In the genomic region with DNA sequence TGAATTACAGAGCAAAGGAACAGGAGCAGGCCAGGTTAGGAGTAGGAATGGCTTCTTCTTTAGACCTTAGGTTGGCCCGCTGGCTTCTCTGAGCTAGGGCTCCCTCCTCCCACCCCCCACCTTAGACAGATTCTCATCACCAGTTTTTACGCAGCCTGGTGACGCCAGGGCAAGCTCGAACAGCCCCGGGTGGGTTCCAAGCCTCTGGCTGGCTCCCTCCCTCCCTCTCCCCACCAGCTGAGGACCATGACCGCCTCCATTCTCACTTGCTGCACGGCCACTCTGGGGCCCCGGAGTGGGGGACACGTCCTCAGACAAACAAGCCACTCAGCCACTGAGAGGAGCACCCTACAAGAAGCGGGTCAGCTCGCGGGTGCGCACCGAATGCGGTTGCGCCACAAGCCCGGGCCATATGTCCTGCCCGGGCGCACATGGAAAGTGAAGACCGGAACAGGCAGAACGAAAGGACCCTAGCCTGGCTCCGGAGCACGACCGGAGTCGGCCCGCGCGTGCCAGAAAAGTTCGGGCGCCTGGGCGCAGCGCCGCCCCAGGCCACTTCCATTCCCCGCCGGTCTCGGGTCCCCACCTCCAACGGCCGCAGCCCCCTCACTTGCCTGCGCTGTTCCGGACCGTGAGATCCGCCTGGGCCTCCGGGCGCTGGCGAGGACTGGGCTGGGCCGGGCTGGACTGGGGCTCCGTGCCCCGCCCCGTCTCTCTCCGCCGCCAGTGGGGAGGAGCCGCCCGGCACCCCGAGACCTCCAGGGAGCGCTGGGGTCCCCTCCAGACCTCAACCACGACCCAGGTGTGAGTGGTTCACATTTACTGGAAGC, we compare ENCODE assay signal across 8 mouse cellular contexts. TPM values are rescaled to one million over a fixed set of nuclear protein-coding genes. Genes with fewer than 3 reads are reported as not detected.
DNase-seq lines count a peak whose midpoint lies in the region; ATAC-seq and TF ChIP-seq lines count a peak whose summit lies in the region.

No protein-coding gene starts in this region.

- ATAC-seq in intestine, embryonic 16.5 days, result peak; percentile 87
- ATAC-seq in midbrain, embryonic 16.5 days, result peak; percentile 81

- peak; percentile 89 for DNase-seq in 3134 (ENCODE audit: extremely low read depth, insufficient read length, low spot score)
- DNase-seq in adrenal gland, adult 18-20 months (ENCODE audit: low spot score in 2 of 2), result peak; percentile 85 to 86
- DNase-seq in embryo, embryonic 11 days, result peak; percentile 75
- DNase-seq in heart, adult 11 months, result peak; percentile 99
- peak; percentile 49 for DNase-seq in liver, adult 2 months (ENCODE audit: extremely low read depth, low read depth, low spot score)
- peak; percentile 65 to 85 for DNase-seq in spleen, postnatal 4 days (ENCODE audit: low spot score in 2 of 2)

- H3K9me3 ChIP-seq in intestine, embryonic 16.5 days (ENCODE audit: control insufficient read depth, low read length), result no peaks in the 10 kb centered on the region
- H3K9me3 ChIP-seq in midbrain, embryonic 16.5 days (replicated peaks; ENCODE audit: control insufficient read depth, low read length, poor library complexity, severe bottlenecking), result no peaks in the 10 kb centered on the region

- peaks cover 53% of the 10 kb centered on the region for H3K4me1 ChIP-seq in intestine, embryonic 16.5 days (ENCODE audit: control insufficient read depth, insufficient read depth, low read length)
- peaks cover 24% of the 10 kb centered on the region for H3K4me1 ChIP-seq in liver, adult 2 months (ENCODE audit: control insufficient read depth, insufficient read depth, low read length)
- H3K4me1 ChIP-seq in midbrain, embryonic 16.5 days (ENCODE audit: control insufficient read depth, insufficient read depth, low read length), result peaks cover 9% of the 10 kb centered on the region

- WGBS in intestine, embryonic 16.5 days, result under 1% methylated on average over 56 of the region's 56 CpGs
- 1% methylated on average over 55 of the region's 56 CpGs for WGBS in liver, adult 2 months
- WGBS in midbrain, embryonic 16.5 days, result 1% methylated on average over 56 of the region's 56 CpGs

- peak overlapping the region; percentile 72 for H3K4me3 ChIP-seq in intestine, embryonic 16.5 days (ENCODE audit: low read length)
- H3K4me3 ChIP-seq in liver, adult 2 months (ENCODE audit: insufficient read depth, low read depth, low read length), result peak overlapping the region; percentile 97
- H3K4me3 ChIP-seq in midbrain, embryonic 16.5 days (ENCODE audit: low read depth, low read length), result peak overlapping the region; percentile 39

- H3K27me3 ChIP-seq in intestine, embryonic 16.5 days (replicated peaks; ENCODE audit: control insufficient read depth, insufficient read depth, low read length), result no peaks in the 10 kb centered on the region
- no peaks in the 10 kb centered on the region for H3K27me3 ChIP-seq in liver, adult 2 months (ENCODE audit: control insufficient read depth, insufficient read depth, low read length)
- H3K27me3 ChIP-seq in midbrain, embryonic 16.5 days (ENCODE audit: control insufficient read depth, insufficient read depth, low read depth, low read length), result peaks cover 15% of the 10 kb centered on the region

- peak; percentile 68; the same call in 1 of the 2 replicates for TF ChIP-seq POLR2A in liver, adult 2 months (IDR thresholded peaks at IDR 0.05; ENCODE audit: extremely low read depth, insufficient read depth, low read length)

- peak overlapping the region; percentile 66 for H3K4me2 ChIP-seq in intestine, embryonic 16.5 days (ENCODE audit: low read depth, low read length)
- H3K4me2 ChIP-seq in midbrain, embryonic 16.5 days (ENCODE audit: low read length), result peak overlapping the region; percentile 70

- peak overlapping the region; percentile 89 for H3K27ac ChIP-seq in intestine, embryonic 16.5 days (ENCODE audit: low read length)
- peak overlapping the region; percentile 98 for H3K27ac ChIP-seq in liver, adult 2 months (replicated peaks; ENCODE audit: insufficient read depth, low read depth, low read length)
- peak overlapping the region; percentile 38 for H3K27ac ChIP-seq in midbrain, embryonic 16.5 days (ENCODE audit: low read length)

- no peaks in the 10 kb centered on the region; the same call in 1 of the 2 replicates for H3K36me3 ChIP-seq in intestine, embryonic 16.5 days (ENCODE audit: control insufficient read depth, insufficient read depth, low read length)
- H3K36me3 ChIP-seq in liver, adult 2 months (ENCODE audit: control insufficient read depth, insufficient read depth, low read length), result no peaks in the 10 kb centered on the region
- no peaks in the 10 kb centered on the region for H3K36me3 ChIP-seq in midbrain, embryonic 16.5 days (ENCODE audit: control insufficient read depth, insufficient read depth, low read length)

- H3K79me2 ChIP-seq in liver, adult 2 months (ENCODE audit: control insufficient read depth, insufficient read depth, low read length), result peaks cover 40% of the 10 kb centered on the region; the same call in 1 of the 2 replicates

- H3K9ac ChIP-seq in intestine, embryonic 16.5 days (ENCODE audit: low read depth, low read length), result peak overlapping the region; percentile 85
- peak overlapping the region; percentile 95 for H3K9ac ChIP-seq in liver, adult 2 months (ENCODE audit: low read depth, low read length)
- H3K9ac ChIP-seq in midbrain, embryonic 16.5 days (ENCODE audit: low read depth, low read length), result peak overlapping the region; percentile 56

- no peak for TF ChIP-seq CTCF in liver, adult 2 months (IDR thresholded peaks at IDR 0.05; ENCODE audit: low read depth, low read length)

RNA-seq across cellular contexts. Expression of a gene that starts 1.7 kb away (rescaled TPM):
- total RNA-seq in adrenal gland, adult 18-20 months (2021), result 100 to 1,000 TPM; 106 to 113 TPM
- polyA plus RNA-seq in intestine, embryonic 16.5 days (2015; fragmentation: Nextera tagmentation; extraction: Ambion mirVana), result 77.3 and 79.8 TPM in 2 replicates
- total RNA-seq in liver, adult 2 months (2014; rRNA removed), result 26.1 and 31.5 TPM in 2 replicates
- 89.8 and 101 TPM in 2 replicates for polyA plus RNA-seq in liver, adult 2 months (2012; rRNA removed)
- 6.2 and 8.4 TPM in 2 replicates for polyA plus RNA-seq in midbrain, embryonic 16.5 days (2015; fragmentation: Nextera tagmentation; extraction: Ambion mirVana)

RNA-seq across cellular contexts. Expression of a gene that starts 19.0 kb away (rescaled TPM):
- total RNA-seq in adrenal gland, adult 18-20 months (2021), result 10 to 100 TPM; 68.2 to 83.0 TPM
- 139 and 148 TPM in 2 replicates for polyA plus RNA-seq in intestine, embryonic 16.5 days (2015; fragmentation: Nextera tagmentation; extraction: Ambion mirVana)
- total RNA-seq in liver, adult 2 months (2014; rRNA removed), result 28.0 and 34.4 TPM in 2 replicates
- 130 and 138 TPM in 2 replicates for polyA plus RNA-seq in liver, adult 2 months (2012; rRNA removed)
- 117 and 125 TPM in 2 replicates for polyA plus RNA-seq in midbrain, embryonic 16.5 days (2015; fragmentation: Nextera tagmentation; extraction: Ambion mirVana)

RNA-seq across cellular contexts. Expression of a gene that starts 19.2 kb away (rescaled TPM):
- total RNA-seq in adrenal gland, adult 18-20 months (2021), result 100 to 1,000 TPM; 158 to 197 TPM
- 246 and 256 TPM in 2 replicates for polyA plus RNA-seq in intestine, embryonic 16.5 days (2015; fragmentation: Nextera tagmentation; extraction: Ambion mirVana)
- total RNA-seq in liver, adult 2 months (2014; rRNA removed), result 112 and 115 TPM in 2 replicates
- polyA plus RNA-seq in liver, adult 2 months (2012; rRNA removed), result 156 TPM in 2 replicates
- 205 and 212 TPM in 2 replicates for polyA plus RNA-seq in midbrain, embryonic 16.5 days (2015; fragmentation: Nextera tagmentation; extraction: Ambion mirVana)

RNA-seq across cellular contexts. Expression of a gene that starts 25.4 kb away (rescaled TPM):
- total RNA-seq in adrenal gland, adult 18-20 months (2021), result not detected
- polyA plus RNA-seq in intestine, embryonic 16.5 days (2015; fragmentation: Nextera tagmentation; extraction: Ambion mirVana), result 2.6 and 2.7 TPM in 2 replicates
- not detected in 2 replicates for total RNA-seq in liver, adult 2 months (2014; rRNA removed)
- polyA plus RNA-seq in liver, adult 2 months (2012; rRNA removed), result 0.11 and 0.20 TPM in 2 replicates
- polyA plus RNA-seq in midbrain, embryonic 16.5 days (2015; fragmentation: Nextera tagmentation; extraction: Ambion mirVana), result 0.20 and 0.34 TPM in 2 replicates

RNA-seq across cellular contexts. Expression of a gene that starts 58.2 kb away (rescaled TPM):
- under 1 TPM; 0.33 to 0.35 TPM for total RNA-seq in adrenal gland, adult 18-20 months (2021)
- 0.24 and 0.50 TPM in 2 replicates for polyA plus RNA-seq in intestine, embryonic 16.5 days (2015; fragmentation: Nextera tagmentation; extraction: Ambion mirVana)
- total RNA-seq in liver, adult 2 months (2014; rRNA removed), result 0.09 TPM in 1 of 2 replicates, not detected in the other
- 0.09 TPM in 1 of 2 replicates, not detected in the other for polyA plus RNA-seq in liver, adult 2 months (2012; rRNA removed)
- polyA plus RNA-seq in midbrain, embryonic 16.5 days (2015; fragmentation: Nextera tagmentation; extraction: Ambion mirVana), result 2.0 and 2.5 TPM in 2 replicates

Comparison
In these comparisons a context has a peak if more than half of its experiments do, and no peak if none do; other contexts are left out.
1. Peak in every context shown above with its lines: DNase-seq, ATAC-seq, H3K4me3 ChIP-seq and H3K27ac ChIP-seq.
2. DNase-seq: peak in every context shown above with its lines; median percentile 99 in heart, adult 11 months; 89 in 3134; 86 in adrenal gland, adult 18-20 months; 75 in embryo, embryonic 11 days; 75 in spleen, postnatal 4 days; 49 in liver, adult 2 months.
3. H3K27ac ChIP-seq: peak in every context shown above with its lines; median percentile 98 in liver, adult 2 months; 89 in intestine, embryonic 16.5 days; 38 in midbrain, embryonic 16.5 days.
4. H3K4me3 ChIP-seq: peak in every context shown above with its lines; median percentile 97 in liver, adult 2 months; 72 in intestine, embryonic 16.5 days; 39 in midbrain, embryonic 16.5 days.